Mouse (Mus musculus): Measurements from ENCODE around the gene 2010111I01Rik.
"Not testable (repeated sequence)": the region's sequence is repeated elsewhere in the genome, so short reads cannot be mapped to it uniquely, and the experiment has no call there.

2010111I01Rik gene

GRCm38 (mm10) chr13:63083139-63083538 is 118.4 kb downstream of the 2010111I01Rik start:
- DNase-seq: not testable (repeated sequence)

DNA sequence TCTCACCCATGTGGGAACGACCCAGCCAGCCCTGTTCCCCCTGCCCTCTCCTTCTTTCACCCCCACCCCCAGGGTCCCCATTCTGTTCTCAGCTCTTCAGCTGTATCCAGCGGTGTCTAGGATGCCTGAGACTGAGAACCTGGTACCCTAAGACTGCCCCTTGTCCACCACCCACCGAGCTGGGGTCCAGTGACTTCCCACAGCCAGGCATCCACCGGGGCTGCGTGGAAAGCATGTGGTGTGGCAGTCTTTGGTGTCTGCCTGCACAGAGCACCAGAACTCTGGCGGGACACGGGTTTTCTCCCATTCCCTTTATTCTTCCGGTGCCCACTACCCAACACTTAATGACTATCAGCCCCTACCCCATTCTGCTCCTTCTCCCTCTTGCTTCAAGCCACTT is 119.0 kb downstream of the 2010111I01Rik start:
- DNase-seq: no peak

DNA sequence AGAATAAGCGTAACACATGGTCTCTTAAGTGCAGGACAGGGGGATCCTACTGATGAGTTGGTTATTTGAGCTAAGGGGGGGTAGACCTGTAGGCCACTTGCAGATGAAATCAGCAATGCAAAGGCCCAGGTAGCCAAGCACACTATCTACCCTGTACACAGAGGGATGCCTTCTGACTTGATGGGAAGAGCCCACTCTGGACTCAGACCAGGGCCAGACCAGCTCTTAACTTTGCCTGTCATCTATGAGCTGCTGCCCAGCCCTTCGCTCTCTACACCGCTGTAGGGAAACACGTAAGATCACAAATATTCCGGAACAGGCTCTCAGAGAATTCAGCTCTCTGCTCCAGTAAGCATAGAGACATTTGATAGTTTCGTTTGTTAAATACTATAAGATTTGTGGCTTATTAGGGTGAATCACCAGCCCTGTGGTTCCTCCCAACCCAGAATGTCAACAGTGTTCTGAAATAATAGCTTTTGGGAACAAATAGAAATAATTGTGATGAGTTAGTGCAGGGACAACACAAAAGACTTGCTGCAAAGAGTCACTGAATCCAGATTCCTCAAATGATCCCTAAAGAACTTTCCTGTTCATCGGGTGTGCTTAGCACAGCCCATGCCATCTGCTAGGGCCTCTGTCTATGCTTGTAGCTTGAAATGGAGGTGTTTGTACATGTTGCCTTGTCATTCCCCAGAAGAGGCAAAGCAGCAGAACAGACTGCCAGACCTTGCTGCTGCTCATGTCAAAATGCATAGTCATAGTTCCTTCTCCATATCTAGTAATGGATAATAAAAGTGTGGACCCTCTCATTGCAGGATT is 123.4 kb downstream of the 2010111I01Rik start:
- DNase-seq: no peak

GRCm38 (mm10) chr13:63089513-63089912 is 124.8 kb downstream of the 2010111I01Rik start:
- no peak for DNase-seq

- no peak for DNase-seq
These were observed 126.6 kb downstream of the 2010111I01Rik start for GRCm38 (mm10) chr13:63091246-63091645.

- no peak for DNase-seq
These were observed 127.6 kb downstream of the 2010111I01Rik start for GRCm38 (mm10) chr13:63092299-63092698.

DNA sequence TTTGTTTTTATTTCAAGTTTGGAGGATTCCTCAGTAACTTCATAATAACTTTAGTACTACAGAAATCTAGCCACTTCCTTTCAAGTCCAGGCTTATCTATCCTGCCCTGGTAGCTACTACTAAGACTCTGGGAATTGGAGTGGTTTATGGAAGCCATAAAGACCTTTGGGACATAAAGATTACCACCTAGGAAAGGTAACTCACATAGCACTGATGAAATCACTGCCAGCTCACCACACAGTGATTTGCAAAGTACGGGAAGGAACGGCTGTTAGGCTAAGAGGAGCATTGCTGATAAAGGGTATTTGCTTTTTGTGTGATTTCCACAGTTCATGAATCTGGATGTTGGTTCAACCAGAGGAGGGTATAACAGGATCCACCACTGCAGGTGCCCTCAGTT is 128.2 kb downstream of the 2010111I01Rik start:
- no peak for DNase-seq

DNA sequence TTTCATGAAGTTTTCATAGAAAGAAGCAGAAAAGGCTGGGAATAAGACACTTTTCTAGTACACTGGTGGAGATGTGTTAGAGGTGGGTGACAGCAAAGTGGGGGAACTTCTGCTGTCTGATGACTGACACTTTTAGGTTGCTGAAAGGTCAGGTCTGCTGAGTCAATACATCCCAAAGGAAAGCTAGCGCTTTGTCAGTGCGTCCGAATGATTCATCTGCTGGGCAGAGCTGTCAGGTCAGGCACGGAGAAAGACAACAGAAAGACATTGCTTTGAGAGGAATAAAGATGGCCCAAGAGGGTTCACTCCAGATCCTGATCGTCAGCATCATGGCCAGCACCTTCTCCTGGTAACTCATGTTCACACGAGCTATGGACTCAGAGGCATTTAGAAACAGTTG is 128.9 kb downstream of the 2010111I01Rik start:
- no peak for DNase-seq

- peak; percentile 81 for DNase-seq
These were observed 129.8 kb downstream of the 2010111I01Rik start for GRCm38 (mm10) chr13:63094317-63095131.

GRCm38 (mm10) chr13:63096764-63097163 is 132.1 kb downstream of the 2010111I01Rik start:
- DNase-seq: peak; percentile 84

DNA sequence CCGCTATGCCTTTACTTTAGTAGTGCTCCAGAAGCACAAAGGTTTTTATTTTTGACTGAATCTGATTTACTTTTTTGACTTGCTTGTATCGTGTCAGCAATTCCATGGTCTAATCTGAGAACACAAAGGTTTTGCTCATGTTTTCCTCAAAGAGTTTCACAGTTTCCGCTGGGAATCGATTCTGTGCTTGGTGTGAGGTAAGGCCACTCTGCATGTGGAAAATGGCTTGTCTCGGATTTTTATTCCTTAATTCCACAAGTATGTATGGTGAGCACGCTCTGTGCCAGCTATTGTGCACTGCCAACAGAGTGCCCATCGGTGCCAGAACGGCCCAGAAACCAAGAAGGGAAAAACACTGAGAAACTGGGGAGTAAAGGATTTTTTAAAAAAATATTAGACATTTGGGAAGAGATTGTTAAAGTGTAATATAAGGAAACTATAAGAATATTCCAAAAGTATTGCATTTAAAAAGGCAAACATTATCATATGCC is 132.8 kb downstream of the 2010111I01Rik start:
- DNase-seq: no peak

DNA sequence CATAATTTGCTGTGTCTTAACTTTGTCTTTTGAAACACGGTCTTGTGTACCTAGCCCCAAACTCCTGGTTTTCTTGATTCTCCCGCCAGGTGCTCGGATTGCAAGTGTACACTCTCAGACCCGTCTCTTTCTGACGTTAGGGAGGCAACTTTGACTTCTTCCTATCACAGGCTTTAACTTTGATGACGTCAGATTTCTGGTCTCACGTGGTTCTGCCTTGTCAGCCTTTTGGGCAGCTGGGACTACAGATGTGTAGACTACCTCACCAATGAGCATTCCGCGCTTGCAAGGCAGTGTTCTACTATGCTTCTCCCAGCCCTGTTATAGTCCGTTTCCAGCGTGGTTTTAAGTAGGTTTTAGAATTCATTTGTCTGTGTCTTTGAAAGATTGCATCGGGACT is 137.1 kb downstream of the 2010111I01Rik start:
- DNase-seq: no peak

DNA sequence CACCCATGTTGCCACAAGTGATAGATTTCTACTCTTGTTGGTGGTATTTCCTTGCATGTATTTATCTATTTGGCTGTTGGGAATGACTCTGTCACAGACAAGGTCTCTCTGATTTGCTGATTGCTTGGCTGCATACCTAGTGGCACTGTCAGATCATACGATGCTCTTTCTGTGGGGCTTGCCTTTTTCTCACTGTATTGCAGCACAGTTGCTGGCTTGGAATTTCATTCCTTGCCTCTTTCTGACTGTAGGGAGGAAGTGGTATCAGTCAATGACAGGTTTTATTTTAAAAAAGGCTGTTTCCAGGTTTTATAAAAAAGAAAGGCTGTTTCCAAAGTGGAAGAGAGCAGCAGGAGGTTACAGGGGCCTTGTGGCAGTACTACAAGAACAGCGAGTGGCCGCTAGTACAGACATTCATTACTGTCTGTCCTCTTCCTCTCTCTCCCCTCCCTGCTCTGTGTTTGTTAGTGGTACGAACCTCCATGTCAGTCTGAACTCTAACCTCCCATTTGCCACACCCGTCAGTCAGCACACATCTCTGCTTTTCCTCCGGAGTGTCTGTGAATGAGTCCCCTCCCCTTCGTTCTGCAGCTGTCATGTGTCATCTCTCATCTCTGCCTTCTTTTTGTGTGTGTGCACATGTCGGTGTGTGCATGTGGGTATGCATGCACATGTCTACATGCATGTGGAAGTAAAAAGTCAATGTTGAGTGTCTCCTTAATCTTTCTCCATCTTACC is 138.3 kb downstream of the 2010111I01Rik start:
- no peak for DNase-seq

GRCm38 (mm10) chr13:63106574-63106973 is 141.9 kb downstream of the 2010111I01Rik start:
- no peak for DNase-seq

DNA sequence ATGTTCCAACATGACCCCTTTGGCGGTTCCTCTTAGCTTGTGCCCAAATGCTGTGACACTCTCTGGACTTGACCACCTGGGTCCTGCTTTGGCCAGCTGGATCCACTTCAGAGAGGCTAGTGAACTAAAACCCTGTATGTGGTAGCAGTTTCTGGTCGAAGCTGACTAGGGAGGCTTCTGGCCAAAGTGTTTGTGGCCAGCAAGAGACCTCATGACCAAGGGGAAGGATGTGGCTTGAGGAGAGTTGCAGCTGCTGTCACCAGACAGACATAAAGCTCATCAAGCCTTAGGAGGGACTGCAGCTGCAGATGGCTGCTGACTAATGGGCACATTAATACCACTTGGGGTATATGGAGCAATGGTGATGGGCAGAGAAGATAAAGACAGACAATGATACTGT is 143.9 kb downstream of the 2010111I01Rik start:
- DNase-seq: peak; percentile 64

DNA sequence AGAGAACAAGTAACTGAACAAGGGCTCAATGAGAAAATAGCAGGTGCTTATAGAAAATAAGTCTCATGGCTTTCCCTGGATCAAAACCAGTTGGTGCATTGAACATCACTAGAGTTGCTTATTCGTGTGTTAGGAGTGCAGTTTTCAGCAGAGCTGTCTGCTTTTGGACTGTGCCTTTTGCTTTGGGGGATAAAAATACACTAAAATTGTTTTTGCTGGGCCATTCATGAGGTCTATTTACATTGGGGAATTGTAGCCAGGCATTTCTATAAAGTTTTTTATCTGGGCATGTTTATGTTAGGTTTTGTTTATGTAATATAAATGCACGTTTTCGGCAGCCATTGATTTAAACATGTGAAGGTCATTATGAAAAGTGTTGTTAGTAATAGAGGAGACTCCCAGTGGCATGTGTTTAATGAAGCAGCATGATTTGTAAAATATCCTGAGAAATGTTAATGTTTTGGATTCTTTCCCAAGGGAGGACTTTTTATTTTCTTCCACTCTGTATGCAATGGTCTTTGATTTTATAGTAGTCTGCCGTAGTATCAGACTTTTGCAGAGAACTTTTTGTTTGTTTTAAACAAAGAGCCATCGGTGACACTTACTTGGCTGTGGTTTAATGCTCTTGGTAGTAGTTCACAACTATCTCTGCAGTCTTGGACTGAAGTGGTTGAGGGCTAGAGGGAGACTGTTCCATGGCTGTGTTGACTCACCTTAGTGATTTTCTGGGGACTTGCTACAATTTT is 146.8 kb downstream of the 2010111I01Rik start:
- no peak for DNase-seq

DNA sequence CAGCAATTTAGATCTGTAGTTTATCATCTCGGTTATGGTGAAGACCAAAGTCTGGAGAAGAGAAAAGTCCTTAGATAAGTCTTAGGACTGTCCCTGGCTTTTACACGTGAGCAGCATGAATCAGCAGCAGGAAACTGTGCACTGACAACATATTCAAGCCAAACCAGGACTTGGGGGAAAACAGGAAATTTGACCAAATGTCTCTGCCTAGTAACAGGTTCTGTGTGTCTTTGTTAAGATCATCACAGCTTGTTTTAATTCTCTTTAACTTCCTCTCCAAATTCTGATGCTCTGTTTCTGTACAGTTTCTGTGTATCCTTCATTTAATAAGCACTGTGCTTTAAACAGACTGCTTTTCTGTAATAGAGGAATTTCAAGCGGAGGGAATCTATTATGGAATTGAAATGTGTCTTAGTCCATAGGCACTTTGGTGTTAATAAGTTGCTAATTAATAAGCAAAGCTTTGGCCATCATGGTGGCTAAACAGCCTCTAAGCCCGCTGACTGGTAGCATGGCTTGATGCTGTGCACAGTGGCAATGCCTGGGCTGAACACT is 147.4 kb downstream of the 2010111I01Rik start:
- DNase-seq: peak; percentile 34

DNA sequence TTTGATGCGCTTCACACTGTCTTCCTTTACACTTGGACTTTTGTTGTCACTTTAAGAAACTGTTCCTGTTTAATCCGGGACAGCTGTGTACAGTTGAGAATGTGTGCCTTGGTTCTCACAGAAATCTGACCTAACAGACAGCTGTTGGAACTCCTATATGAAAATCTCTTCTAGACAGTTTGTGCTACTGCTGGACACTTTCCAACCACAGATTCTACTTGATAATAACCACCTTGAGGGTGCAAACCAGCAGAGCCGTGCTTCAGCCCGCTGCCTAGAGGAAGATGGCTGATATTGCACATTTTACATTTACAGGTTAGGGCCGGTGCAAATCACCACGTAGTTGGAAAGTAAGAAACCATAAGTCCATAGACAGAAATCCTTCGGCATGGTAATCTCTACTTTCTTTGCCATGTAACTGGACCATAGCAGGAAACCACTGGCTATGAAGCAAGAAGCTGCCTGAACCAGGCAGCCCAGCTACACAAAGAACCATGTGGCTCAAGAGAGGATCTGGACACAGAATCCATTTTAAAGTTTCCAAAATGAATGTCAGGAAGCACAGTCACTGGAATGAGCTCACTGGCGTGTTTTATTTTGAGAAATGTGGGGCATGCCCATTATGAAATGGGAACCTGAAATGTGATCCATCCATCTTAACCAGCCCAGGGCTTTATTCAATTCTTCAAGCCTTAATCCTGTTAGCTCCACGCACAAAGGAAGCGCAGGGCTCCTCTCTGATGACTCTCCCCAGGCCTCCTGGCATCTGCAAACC is 148.1 kb downstream of the 2010111I01Rik start:
- peak; percentile 14 for DNase-seq

- peak; percentile 55 for DNase-seq
These were observed 149.2 kb downstream of the 2010111I01Rik start for GRCm38 (mm10) chr13:63113881-63114301.

GRCm38 (mm10) chr13:63115187-63115784 is 150.6 kb downstream of the 2010111I01Rik start:
- DNase-seq: no peak
